Mouse (Mus musculus) ES-Bruce4 (cell line): ENCODE results near the gene 1700123O20Rik. TPM values are rescaled to one million over a fixed set of nuclear protein-coding genes. Genes with fewer than 3 reads are reported as not detected.

Experiments
- H3K27ac ChIP-seq: 2 replicates; pipeline ENCODE4 v1.5.1; 2012; ENCODE audit warnings: low read length, inconsistent platforms; ENCODE audit not compliant: insufficient read depth
- H3K27me3 ChIP-seq: 2 replicates; pipeline ENCODE4 v1.6.1; 2012; ENCODE audit warnings: mild to moderate bottlenecking, low read length, inconsistent platforms; ENCODE audit not compliant: control insufficient read depth, poor library complexity, insufficient read depth, severe bottlenecking
- H3K36me3 ChIP-seq: 2 replicates; pipeline ENCODE4 v1.6.1; 2012; ENCODE audit warnings: inconsistent platforms, mild to moderate bottlenecking, low read length, moderate library complexity; ENCODE audit not compliant: control insufficient read depth, poor library complexity, insufficient read depth, severe bottlenecking
- H3K4me1 ChIP-seq: one replicate; pipeline ENCODE4 v1.8.1; 2011; ENCODE audit warnings: low read length; ENCODE audit not compliant: control insufficient read depth, insufficient read depth
- H3K4me3 ChIP-seq: 2 replicates; pipeline ENCODE4 v1.5.1; 2011; ENCODE audit warnings: low read depth, mild to moderate bottlenecking, low read length
- H3K9ac ChIP-seq: 2 replicates; pipeline ENCODE4 v1.6.1; 2012; ENCODE audit warnings: low read depth, mild to moderate bottlenecking, inconsistent platforms; ENCODE audit not compliant: poor library complexity, severe bottlenecking
- H3K9me3 ChIP-seq: replicated peaks from 2 replicates; pipeline ENCODE4 v1.6.1; 2012; ENCODE audit warnings: mild to moderate bottlenecking, low read length, inconsistent platforms; ENCODE audit not compliant: control insufficient read depth, poor library complexity, insufficient read depth, severe bottlenecking
- CTCF ChIP-seq: IDR thresholded peaks from one replicate; pipeline ENCODE4 v1.8.1; 2011; ENCODE audit warnings: low read depth, low read length
- EP300 ChIP-seq: IDR thresholded peaks from 2 replicates; pipeline ENCODE4 v1.6.1; 2011; ENCODE audit warnings: low read depth, low read length; ENCODE audit not compliant: insufficient read depth
- POLR2A ChIP-seq: IDR thresholded peaks from one replicate; pipeline ENCODE4 v1.8.1; 2011; ENCODE audit warnings: low read length; ENCODE audit not compliant: insufficient read depth
- polyA plus RNA-seq: library from polyadenylated mRNA; stranded (reverse); fragments of >200 nt; gene quantifications from 2 replicates; pipeline ENCODE4 v1.2.4, GENCODE M21; 2011; ENCODE audit warnings: low read depth; ENCODE audit not compliant: missing spikeins, insufficient read depth, insufficient read length

1700123O20Rik gene
- polyA plus RNA-seq, 1 experiment = 25.9 TPM

GRCm38 (mm10) chr14:54650621-54651454, 35.2 kb upstream of the 1700123O20Rik start:
- no peaks in the 10 kb centered on the region for H3K9me3 ChIP-seq
- H3K4me1 ChIP-seq = peaks cover 3% of the 10 kb centered on the region
- H3K27ac ChIP-seq = peak overlapping the region; percentile 50; the same call in 1 of the 2 replicates
- H3K9ac ChIP-seq = no peak overlapping the region
- no peak for TF ChIP-seq POLR2A
- TF ChIP-seq CTCF = peak; percentile 79
- H3K4me3 ChIP-seq = no peak overlapping the region
- H3K27me3 ChIP-seq = no peaks in the 10 kb centered on the region
- peaks cover 55% of the 10 kb centered on the region for H3K36me3 ChIP-seq

- Histone ChIP-seq H3K4me1 (peaks cover 3% of the 10 kb centered on the region), H3K27me3 (no peaks in the 10 kb centered on the region), H3K9me3 (no peaks in the 10 kb centered on the region), H3K27ac (peak overlapping the region; percentile 50), H3K36me3 (peaks cover 52% of the 10 kb centered on the region), H3K9ac (no peak overlapping the region), H3K4me3 (no peak overlapping the region)
- TF ChIP-seq POLR2A (no peak), EP300 (no peak), CTCF (no peak)
Measured at GRCm38 (mm10) chr14:54651556-54651955, 34.5 kb upstream of the 1700123O20Rik start.

- H3K27me3 ChIP-seq = no peaks in the 10 kb centered on the region
- H3K4me3 ChIP-seq = peak overlapping the region; percentile 100
- TF ChIP-seq POLR2A (no peak), EP300 (no peak), CTCF (no peak)
- H3K36me3 ChIP-seq = peaks cover 48% of the 10 kb centered on the region
- no peaks in the 10 kb centered on the region for H3K9me3 ChIP-seq
- H3K27ac ChIP-seq = 0 out of 2 replicates have a peak overlapping the region, but pooled peaks have one; percentile 26
- H3K9ac ChIP-seq = peak overlapping the region; percentile 99
- H3K4me1 ChIP-seq = peaks cover 3% of the 10 kb centered on the region
Measured at GRCm38 (mm10) chr14:54652787-54653186, 33.2 kb upstream of the 1700123O20Rik start.

GRCm38 (mm10) chr14:54653496-54653895, 32.5 kb upstream of the 1700123O20Rik start:
- TF ChIP-seq EP300 (0 out of 2 replicates have a peak, but pooled peaks have one; percentile 27), CTCF (no peak), POLR2A (peak; percentile 54)
- H3K4me3 ChIP-seq = peak overlapping the region; percentile 100
- H3K27ac ChIP-seq = peak overlapping the region; percentile 63
- peaks cover 42% of the 10 kb centered on the region for H3K36me3 ChIP-seq
- H3K9me3 ChIP-seq = no peaks in the 10 kb centered on the region
- no peaks in the 10 kb centered on the region for H3K27me3 ChIP-seq
- H3K4me1 ChIP-seq = peaks cover 3% of the 10 kb centered on the region
- H3K9ac ChIP-seq = peak overlapping the region; percentile 99

GRCm38 (mm10) chr14:54660009-54660408, 26.0 kb upstream of the 1700123O20Rik start:
- Histone ChIP-seq H3K4me3 (no peak overlapping the region), H3K36me3 (peaks cover 76% of the 10 kb centered on the region), H3K27ac (no peak overlapping the region), H3K9me3 (no peaks in the 10 kb centered on the region), H3K4me1 (peaks cover 2% of the 10 kb centered on the region), H3K27me3 (no peaks in the 10 kb centered on the region), H3K9ac (no peak overlapping the region)
- no peak for TF ChIP-seq EP300
- TF ChIP-seq CTCF = no peak
- no peak for TF ChIP-seq POLR2A

- no peak overlapping the region for H3K27ac ChIP-seq
- H3K27me3 ChIP-seq = no peaks in the 10 kb centered on the region
- TF ChIP-seq POLR2A = no peak
- no peak for TF ChIP-seq EP300
- no peak for TF ChIP-seq CTCF
- no peak overlapping the region for H3K4me3 ChIP-seq
- no peaks in the 10 kb centered on the region for H3K4me1 ChIP-seq
- H3K36me3 ChIP-seq = peaks cover 84% of the 10 kb centered on the region
- H3K9ac ChIP-seq = no peak overlapping the region
- no peaks in the 10 kb centered on the region for H3K9me3 ChIP-seq
Measured at GRCm38 (mm10) chr14:54664477-54665222, 21.4 kb upstream of the 1700123O20Rik start.
